ENCODE assay signal across 27 mouse cellular contexts in the genomic region with DNA sequence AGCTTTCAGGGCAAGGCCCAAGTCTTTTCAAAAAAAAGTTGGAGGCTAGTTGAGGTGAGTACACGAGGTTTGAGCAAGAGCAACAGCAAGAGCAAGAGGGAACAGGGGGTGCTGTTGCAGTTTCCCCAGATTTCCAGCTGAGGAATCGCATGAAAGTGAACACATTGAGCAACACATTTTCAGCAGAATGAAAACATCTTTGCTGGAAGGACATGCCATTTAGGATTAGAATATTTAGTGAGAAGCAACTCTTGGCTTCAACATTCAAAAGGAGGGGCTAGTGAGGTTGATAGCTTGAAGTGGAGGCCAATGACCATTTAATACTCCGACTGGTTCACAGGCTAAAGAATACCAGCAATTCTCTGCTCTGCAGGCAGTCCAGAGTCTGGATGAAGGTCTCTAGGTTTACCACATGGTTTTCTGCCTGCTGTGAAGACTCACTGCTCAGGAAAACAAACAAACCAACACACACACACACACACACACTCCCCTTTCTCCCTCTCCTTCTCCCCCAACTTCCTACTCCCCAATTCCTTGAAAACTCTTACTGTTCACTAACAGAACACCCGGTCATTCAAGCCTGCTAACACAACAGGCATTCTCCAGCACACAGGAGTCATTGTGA.
DNase-seq lines count a peak whose midpoint lies in the region; ATAC-seq lines count a peak whose summit lies in the region.
"Had no signal": no experiment of that assay in that cellular context is flagged by ENCODE, and none has a peak within 500 bp of the region (broad histone marks: within the 10 kb centered on the region; RNA-seq: fewer than 3 reads in every experiment).

No protein-coding gene starts in this region.

- H3K4me1 ChIP-seq in kidney, embryonic 14.5 days (ENCODE audit: control insufficient read depth, insufficient read depth, low read length) = no peaks in the 10 kb centered on the region
- H3K4me1 ChIP-seq in midbrain, embryonic 11.5 days (ENCODE audit: control insufficient read depth, insufficient read depth, low read length) = no peaks in the 10 kb centered on the region
- H3K4me1 ChIP-seq: forebrain, embryonic 13.5 days; limb, embryonic 12.5 days; liver, embryonic 15.5 days; midbrain, embryonic 12.5 days; neural tube, embryonic 12.5 days had no signal

- H3K9me3 ChIP-seq in kidney, embryonic 14.5 days (ENCODE audit: control insufficient read depth, low read length) = no peaks in the 10 kb centered on the region
- no peaks in the 10 kb centered on the region for H3K9me3 ChIP-seq in midbrain, embryonic 11.5 days (ENCODE audit: control insufficient read depth, low read length)
- H3K9me3 ChIP-seq: forebrain, embryonic 13.5 days; limb, embryonic 12.5 days; liver, embryonic 15.5 days; midbrain, embryonic 12.5 days; neural tube, embryonic 12.5 days had no signal

- intact Hi-C loops in heart, postnatal 25 days (cut with DNase I) = no loop called here

- no peak overlapping the region for H3K4me2 ChIP-seq in kidney, embryonic 14.5 days (replicated peaks; ENCODE audit: low read depth, low read length)
- H3K4me2 ChIP-seq in midbrain, embryonic 11.5 days = no peak overlapping the region
- H3K4me2 ChIP-seq: forebrain, embryonic 13.5 days; heart, embryonic 11.5 days; limb, embryonic 12.5 days; liver, embryonic 15.5 days; lung, embryonic 14.5 days; midbrain, embryonic 12.5 days; neural tube, embryonic 12.5 days had no signal

- ATAC-seq in kidney, embryonic 14.5 days (ENCODE audit: low FRiP score, low TSS enrichment) = peak; percentile 71; the same call in 1 of the 2 replicates
- ATAC-seq in midbrain, embryonic 11.5 days (ENCODE audit: low FRiP score) = no peak
- ATAC-seq: forebrain, embryonic 13.5 days; hindbrain, embryonic 16.5 days; intestine, embryonic 16.5 days had no signal

- no peak overlapping the region for H3K4me3 ChIP-seq in kidney, embryonic 14.5 days (ENCODE audit: low read length)
- H3K4me3 ChIP-seq in midbrain, embryonic 11.5 days (ENCODE audit: low read depth, low read length) = no peak overlapping the region
- H3K4me3 ChIP-seq: forebrain, embryonic 13.5 days; limb, embryonic 12.5 days; liver, embryonic 15.5 days; midbrain, embryonic 12.5 days; myocyte; neural tube, embryonic 12.5 days had no signal

- H3K36me3 ChIP-seq in kidney, embryonic 14.5 days (ENCODE audit: control insufficient read depth, insufficient read depth, low read length) = no peaks in the 10 kb centered on the region
- no peaks in the 10 kb centered on the region for H3K36me3 ChIP-seq in midbrain, embryonic 11.5 days (ENCODE audit: control insufficient read depth, insufficient read depth, low read length)
- H3K36me3 ChIP-seq: limb, embryonic 12.5 days; liver, embryonic 15.5 days; midbrain, embryonic 12.5 days; neural tube, embryonic 12.5 days had no signal

- H3K27me3 ChIP-seq in kidney, embryonic 14.5 days (ENCODE audit: control insufficient read depth, insufficient read depth, low read length) = no peaks in the 10 kb centered on the region
- no peaks in the 10 kb centered on the region for H3K27me3 ChIP-seq in midbrain, embryonic 11.5 days (ENCODE audit: control insufficient read depth, insufficient read depth, low read length)
- H3K27me3 ChIP-seq: forebrain, embryonic 13.5 days; limb, embryonic 12.5 days; liver, embryonic 15.5 days; midbrain, embryonic 12.5 days; neural tube, embryonic 12.5 days had no signal

- 46% methylated on average over 4 of the region's 4 CpGs for WGBS in kidney, embryonic 14.5 days
- WGBS in midbrain, embryonic 11.5 days = 58% methylated on average over 4 of the region's 4 CpGs

- H3K27ac ChIP-seq in kidney, embryonic 14.5 days (ENCODE audit: low read depth, low read length) = peak overlapping the region; percentile 12; the same call in 1 of the 2 replicates
- H3K27ac ChIP-seq in midbrain, embryonic 11.5 days (ENCODE audit: low read depth, low read length) = no peak overlapping the region
- H3K27ac ChIP-seq: forebrain, embryonic 13.5 days; limb, embryonic 12.5 days; liver, embryonic 15.5 days; midbrain, embryonic 12.5 days; neural tube, embryonic 12.5 days had no signal

- no peak overlapping the region for H3K9ac ChIP-seq in kidney, embryonic 14.5 days (ENCODE audit: low read depth, low read length)
- H3K9ac ChIP-seq in midbrain, embryonic 11.5 days (ENCODE audit: low read length) = no peak overlapping the region
- H3K9ac ChIP-seq: forebrain, embryonic 13.5 days; limb, embryonic 12.5 days; liver, embryonic 15.5 days; lung, embryonic 14.5 days; midbrain, embryonic 12.5 days; neural tube, embryonic 12.5 days had no signal

- DNase-seq in heart, adult 11 months = peak; percentile 80
- DNase-seq in heart, postnatal 25 days (ENCODE audit: low spot score) = no peak
- DNase-seq in kidney, adult 9 months = no peak
- DNase-seq in Muller cell, postnatal 12 days (ENCODE audit: inconsistent ontology term) = peak; percentile 18
- peak; percentile 29 for DNase-seq in forelimb bud, embryonic 11.5 days (ENCODE audit: low read depth, low spot score)
- DNase-seq in cerebellum, postnatal 36 days = no peak
- no peak for DNase-seq in midbrain, embryonic 11.5 days (ENCODE audit: low spot score, missing footprints)
- DNase-seq: adrenal gland, postnatal 36 days; cerebellum, adult 8-10 months; cerebellum, postnatal 25 days; gastrocnemius, postnatal 36 days; kidney, postnatal 14 days; lung, embryonic 14.5 days; right cerebral cortex, postnatal 25 days; spleen, adult 18-20 months; thymus, adult 18-20 months; thymus, postnatal 25 days had no signal

Comparison
In these comparisons a context has a peak if more than half of its experiments do, and no peak if none do; other contexts are left out.
1. DNase-seq: peak in heart, adult 11 months (single experiment), Muller cell, postnatal 12 days (single experiment) and forelimb bud, embryonic 11.5 days (single experiment); none in heart, postnatal 25 days (single experiment), kidney, adult 9 months (single experiment), cerebellum, postnatal 36 days (0 of 2) and midbrain, embryonic 11.5 days (single experiment).